Mouse (Mus musculus): ENCODE measurements around the gene Ccdc24.

GRCm38 (mm10) chr4:117914591-117915442, 42.5 kb upstream of the Ccdc24 start, which contains the start of gene Ipo13:
- TF ChIP-seq CTCF (IDR thresholded peaks at IDR 0.05; ENCODE audit: control insufficient read depth, insufficient read depth, insufficient replicate concordance, low read depth, low read length) (no peak), POLR2A (IDR thresholded peaks at IDR 0.05; ENCODE audit: control insufficient read depth, low read depth, low read length) (no peak; the same call in 1 of the 2 replicates)
